Mouse (Mus musculus) embryonic facial prominence, embryonic 13.5 days (tissue): Measurements from ENCODE around the gene D630036H23Rik. TPM values are rescaled to one million over a fixed set of nuclear protein-coding genes. Genes with fewer than 3 reads are reported as not detected.
"Not testable (repeated sequence)": the region's sequence is repeated elsewhere in the genome, so short reads cannot be mapped to it uniquely, and the experiment has no call there.

Experiments used
- ATAC-seq: fragments of 200-750 bp; cut with Nextera tagmentation; 2 replicates; pipeline ENCODE4 v1.8.0; 2017; ENCODE audit warnings: low read depth; ENCODE audit not compliant: insufficient number of reproducible peaks, insufficient read depth, low FRiP score, low TSS enrichment
- H3K27ac ChIP-seq: fragments of 300-500 bp; sonication (generic); 2 replicates; pipeline ENCODE4 v1.5.1; 2015; ENCODE audit warnings: moderate library complexity, mild to moderate bottlenecking, inconsistent platforms
- H3K27me3 ChIP-seq: fragments of 300-500 bp; sonication (generic); 2 replicates; pipeline ENCODE4 v1.6.1; 2015; ENCODE audit warnings: mild to moderate bottlenecking, inconsistent platforms
- H3K36me3 ChIP-seq: fragments of 300-500 bp; sonication (generic); 2 replicates; pipeline ENCODE4 v1.6.1; 2015; ENCODE audit warnings: mild to moderate bottlenecking, inconsistent platforms
- H3K4me1 ChIP-seq: fragments of 300-500 bp; sonication (generic); 2 replicates; pipeline ENCODE4 v1.6.1; 2015; ENCODE audit warnings: inconsistent platforms
- H3K4me2 ChIP-seq: fragments of 300-500 bp; sonication (generic); 2 replicates; pipeline ENCODE4 v1.6.1; 2015; ENCODE audit warnings: moderate library complexity, mild to moderate bottlenecking, inconsistent platforms
- H3K4me3 ChIP-seq: fragments of 300-500 bp; sonication (generic); 2 replicates; pipeline ENCODE4 v1.5.1; 2015; ENCODE audit warnings: mild to moderate bottlenecking, inconsistent platforms
- H3K9ac ChIP-seq: fragments of 300-500 bp; sonication (generic); 2 replicates; pipeline ENCODE4 v1.6.1; 2015; ENCODE audit warnings: mild to moderate bottlenecking, inconsistent platforms
- H3K9me3 ChIP-seq: fragments of 300-500 bp; sonication (generic); 2 replicates; pipeline ENCODE4 v1.6.1; 2016; ENCODE audit warnings: inconsistent platforms
- WGBS: fragments of 180-500 bp; shearing (Covaris S2); methylation state at CpG from one replicate; pipeline ENCODE4 v1.1.7; 2015; ENCODE audit warnings: mixed read lengths; 5-methylcytosine and 5-hydroxymethylcytosine counted together
- polyA plus RNA-seq: library from polyadenylated mRNA; unstranded; fragments of >200 nt; fragmentation: Nextera tagmentation; extraction: Ambion mirVana; gene quantifications from 2 replicates; pipeline ENCODE4 v1.2.1, GENCODE M21; 2015

The D630036H23Rik gene
- 1.8 and 2.6 TPM in 2 replicates for polyA plus RNA-seq

GRCm38 (mm10) chr12:36381441-36382340 lies at the start of gene D630036H23Rik, which contains the start of gene Ispd:
Gene D630036H23Rik (minus strand): TSS chr12:36382181.
Gene Ispd (plus strand): TSS chr12:36381450.
- Histone ChIP-seq H3K9me3 (no peaks in the 10 kb centered on the region), H3K4me2 (peak within 1 kb of the TSS; percentile 77)
- WGBS: under 1% methylated on average over 64 of the region's 64 CpGs

DNA sequence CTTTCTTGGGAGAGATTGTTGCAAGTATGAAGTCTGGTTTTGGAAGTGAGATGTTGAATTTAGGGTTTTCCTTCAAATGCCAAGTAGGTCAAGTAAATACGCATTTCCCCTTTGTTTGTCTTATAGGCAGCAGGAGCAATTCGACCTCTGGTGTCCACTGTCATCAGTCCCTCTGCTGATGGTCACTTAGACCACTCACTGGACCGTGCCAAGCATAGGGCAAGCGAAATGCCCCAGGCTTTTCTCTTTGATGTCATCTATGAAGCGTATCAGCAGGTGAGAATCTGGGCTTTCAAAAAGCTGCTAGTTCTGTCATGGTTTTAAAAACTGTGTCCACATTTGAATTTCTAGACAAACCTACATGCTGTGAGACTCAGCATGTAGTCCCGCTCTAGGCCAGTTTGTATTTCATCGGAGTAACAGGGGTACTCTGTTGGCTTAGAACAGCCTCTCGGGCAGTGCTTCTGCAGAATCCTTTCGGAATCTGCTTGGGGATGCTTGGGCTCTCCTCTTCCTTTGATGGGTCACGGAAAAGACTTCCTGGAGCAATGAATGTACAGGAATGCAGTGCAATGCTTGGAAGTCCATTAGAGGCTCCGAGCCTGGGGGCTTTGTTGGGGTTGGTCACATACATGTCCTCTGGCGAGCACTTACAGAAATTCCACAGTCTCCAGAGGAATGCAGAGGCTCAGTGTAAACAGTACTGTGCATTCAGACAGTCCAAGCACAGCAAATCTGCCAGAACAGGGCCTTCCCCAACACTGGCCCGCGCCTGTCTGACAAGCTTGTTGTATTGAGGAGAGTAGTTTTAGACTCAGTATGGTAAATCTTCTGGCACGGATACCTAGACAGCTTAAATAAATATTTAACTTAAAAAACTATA lies 44.4 kb upstream of the D630036H23Rik start:
- no peak for ATAC-seq
- no peak overlapping the region for H3K27ac ChIP-seq
- H3K9ac ChIP-seq: no peak overlapping the region
- WGBS: 50% methylated on average over 15 of the region's 15 CpGs
- no peak overlapping the region for H3K4me2 ChIP-seq
- H3K4me1 ChIP-seq: peaks cover 8% of the 10 kb centered on the region
- H3K4me3 ChIP-seq: no peak overlapping the region
- H3K36me3 ChIP-seq: no peaks in the 10 kb centered on the region
- H3K9me3 ChIP-seq: no peaks in the 10 kb centered on the region
- H3K27me3 ChIP-seq: no peaks in the 10 kb centered on the region

More at GRCm38 (mm10) chr12:36381441-36382340, at the start of gene D630036H23Rik, which contains the start of gene Ispd:
- Histone ChIP-seq H3K4me1 (peaks cover 32% of the 10 kb centered on the region), H3K27ac (peak within 1 kb of the TSS; percentile 97), H3K9ac (peak within 1 kb of the TSS; percentile 97), H3K36me3 (no peaks in the 10 kb centered on the region), H3K27me3 (no peaks in the 10 kb centered on the region), H3K4me3 (peak within 1 kb of the TSS; percentile 60)
- peak; percentile 83 for ATAC-seq

DNA sequence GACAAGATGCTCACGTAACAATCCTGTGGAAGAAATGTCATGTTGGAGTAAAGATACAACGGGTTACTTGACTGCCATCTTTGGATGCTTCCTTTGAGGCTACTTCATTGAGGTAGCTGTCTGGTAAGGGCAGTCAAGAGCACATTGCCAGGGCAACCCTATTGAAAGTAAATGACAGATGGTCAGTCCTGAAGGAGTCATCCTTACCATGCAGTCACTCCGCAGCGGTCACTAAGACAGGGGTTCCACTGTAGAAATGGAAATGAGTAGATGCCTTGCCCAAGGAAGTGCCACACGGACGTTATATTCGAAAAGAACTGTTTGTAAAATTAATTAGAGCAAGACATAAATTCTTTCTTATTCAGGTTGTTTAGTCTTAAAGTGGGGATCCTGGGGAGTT lies 43.3 kb upstream of the D630036H23Rik start:
- no peak overlapping the region for H3K4me2 ChIP-seq
- H3K9me3 ChIP-seq: no peaks in the 10 kb centered on the region
- no peak overlapping the region for H3K4me3 ChIP-seq
- ATAC-seq: no peak
- no peaks in the 10 kb centered on the region for H3K27me3 ChIP-seq
- no peak overlapping the region for H3K9ac ChIP-seq
- H3K27ac ChIP-seq: no peak overlapping the region
- WGBS: 91% methylated on average over 7 of the region's 7 CpGs
- H3K4me1 ChIP-seq: peaks cover 8% of the 10 kb centered on the region
- H3K36me3 ChIP-seq: no peaks in the 10 kb centered on the region

DNA sequence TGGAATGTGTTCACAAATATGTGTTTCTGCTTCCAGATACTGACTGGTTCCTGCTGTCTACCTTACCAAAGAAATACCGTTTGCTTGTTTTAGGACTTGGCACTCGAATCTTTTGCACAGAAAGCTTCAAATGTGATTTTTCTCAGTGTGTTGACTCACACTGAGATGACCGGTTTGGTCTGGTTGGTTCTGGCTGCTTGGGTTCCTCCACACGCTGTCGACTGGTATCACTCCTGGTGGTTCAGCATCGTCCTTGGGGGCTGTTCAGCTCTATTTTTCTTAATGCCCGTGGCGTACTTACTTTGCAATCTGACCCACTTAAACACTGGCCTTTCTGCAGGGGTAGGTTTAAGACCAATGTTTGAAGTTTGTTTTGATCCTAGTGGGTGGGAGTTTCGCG lies 41.7 kb upstream of the D630036H23Rik start:
- Histone ChIP-seq H3K4me1 (peaks cover 8% of the 10 kb centered on the region), H3K36me3 (no peaks in the 10 kb centered on the region), H3K27ac (peak overlapping the region; percentile 12), H3K4me2 (no peak overlapping the region), H3K9me3 (no peaks in the 10 kb centered on the region), H3K4me3 (no peak overlapping the region), H3K27me3 (no peaks in the 10 kb centered on the region), H3K9ac (no peak overlapping the region)
- 44% methylated on average over 10 of the region's 10 CpGs for WGBS
- 0 out of 2 replicates have a peak, but pooled peaks have one; percentile 32 for ATAC-seq

- peaks cover 24% of the 10 kb centered on the region for H3K9me3 ChIP-seq
- H3K4me2 ChIP-seq: no peak overlapping the region
- no peak overlapping the region for H3K27ac ChIP-seq
- no peaks in the 10 kb centered on the region for H3K27me3 ChIP-seq
- no peaks in the 10 kb centered on the region for H3K4me1 ChIP-seq
- ATAC-seq: no peak
- peaks cover 27% of the 10 kb centered on the region for H3K36me3 ChIP-seq
- no peak overlapping the region for H3K4me3 ChIP-seq
- no peak overlapping the region for H3K9ac ChIP-seq
- 55% methylated on average over 2 of the region's 2 CpGs for WGBS
Measured at GRCm38 (mm10) chr12:36395115-36395514, 13.1 kb upstream of the D630036H23Rik start.

GRCm38 (mm10) chr12:36386991-36387390 lies 5.0 kb upstream of the D630036H23Rik start:
- Histone ChIP-seq H3K27ac (no peak overlapping the region), H3K27me3 (no peaks in the 10 kb centered on the region), H3K9ac (no peak overlapping the region), H3K9me3 (peaks cover 5% of the 10 kb centered on the region; the same call in 1 of the 2 replicates), H3K4me1 (peaks cover 21% of the 10 kb centered on the region), H3K36me3 (peaks cover 5% of the 10 kb centered on the region; the same call in 1 of the 2 replicates), H3K4me3 (no peak overlapping the region), H3K4me2 (no peak overlapping the region)
- WGBS: 86% methylated on average over 4 of the region's 4 CpGs
- ATAC-seq: no peak

DNA sequence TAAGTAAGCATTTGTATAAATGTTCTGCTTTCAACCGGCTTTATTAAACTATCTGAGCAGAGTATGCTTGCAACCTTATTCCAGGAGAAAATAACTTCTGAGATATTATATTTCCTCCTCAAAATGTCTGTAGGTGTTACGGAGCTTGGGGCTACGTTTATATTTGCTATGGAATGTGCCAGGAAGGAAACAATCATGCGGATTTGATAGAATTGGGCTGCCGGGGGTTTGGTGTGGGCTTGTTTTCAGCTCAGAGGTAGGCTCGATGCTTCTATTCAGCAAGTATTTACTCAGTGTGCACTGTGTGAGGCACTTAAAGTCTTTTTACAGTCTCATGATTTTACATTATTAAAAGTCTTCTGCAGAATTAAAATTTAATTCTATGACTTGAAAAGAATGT lies 3.4 kb upstream of the D630036H23Rik start:
- Histone ChIP-seq H3K36me3 (no peaks in the 10 kb centered on the region), H3K9me3 (no peaks in the 10 kb centered on the region), H3K4me3 (no peak overlapping the region), H3K27me3 (no peaks in the 10 kb centered on the region), H3K4me2 (0 out of 2 replicates have a peak overlapping the region, but pooled peaks have one; percentile 14), H3K4me1 (peaks cover 32% of the 10 kb centered on the region), H3K27ac (peak overlapping the region; percentile 66), H3K9ac (no peak overlapping the region)
- ATAC-seq: no peak
- WGBS: 17% methylated on average over 6 of the region's 6 CpGs

GRCm38 (mm10) chr12:36380806-36381205 lies 1.2 kb downstream of the D630036H23Rik start:
- WGBS: 74% methylated on average over 5 of the region's 5 CpGs
- no peak overlapping the region for H3K4me3 ChIP-seq
- H3K9me3 ChIP-seq: no peaks in the 10 kb centered on the region
- H3K4me1 ChIP-seq: peaks cover 28% of the 10 kb centered on the region
- no peak for ATAC-seq
- no peak overlapping the region for H3K27ac ChIP-seq
- H3K36me3 ChIP-seq: no peaks in the 10 kb centered on the region
- peak overlapping the region; percentile 77 for H3K4me2 ChIP-seq
- H3K27me3 ChIP-seq: no peaks in the 10 kb centered on the region
- H3K9ac ChIP-seq: no peak overlapping the region

GRCm38 (mm10) chr12:36380254-36380653 lies 1.7 kb downstream of the D630036H23Rik start:
- Histone ChIP-seq H3K4me2 (no peak overlapping the region), H3K9ac (no peak overlapping the region), H3K36me3 (no peaks in the 10 kb centered on the region), H3K4me1 (peaks cover 25% of the 10 kb centered on the region), H3K9me3 (no peaks in the 10 kb centered on the region), H3K4me3 (no peak overlapping the region), H3K27me3 (no peaks in the 10 kb centered on the region), H3K27ac (no peak overlapping the region)
- ATAC-seq: no peak
- WGBS: 38% methylated on average over 3 of the region's 3 CpGs

- H3K4me3 ChIP-seq, H3K4me2 ChIP-seq, H3K36me3 ChIP-seq, H3K27ac ChIP-seq, H3K4me1 ChIP-seq, H3K9ac ChIP-seq, ATAC-seq, H3K27me3 ChIP-seq, H3K9me3 ChIP-seq: not testable (repeated sequence)
- WGBS: 74% methylated on average over 3 of the region's 4 CpGs
Measured at GRCm38 (mm10) chr12:36376391-36376790, 5.6 kb downstream of the D630036H23Rik start.

GRCm38 (mm10) chr12:36373237-36373998 lies 8.6 kb downstream of the D630036H23Rik start:
- H3K36me3 ChIP-seq: no peaks in the 10 kb centered on the region
- no peak for ATAC-seq
- no peak overlapping the region for H3K4me2 ChIP-seq
- H3K27ac ChIP-seq: no peak overlapping the region
- no peaks in the 10 kb centered on the region for H3K4me1 ChIP-seq
- no peaks in the 10 kb centered on the region for H3K27me3 ChIP-seq
- 42% methylated on average over 4 of the region's 4 CpGs for WGBS
- no peaks in the 10 kb centered on the region for H3K9me3 ChIP-seq
- H3K9ac ChIP-seq: no peak overlapping the region
- no peak overlapping the region for H3K4me3 ChIP-seq
